Mouse (Mus musculus) bone marrow macrophage, adult 2 months (primary cell): ENCODE measurements at regions not wholly inside any gene's neighbourhood (a gene's known extent, or its start where the extent isn't known, plus 50 kb on each side); places are given as distances from the start of the nearest gene placed in this dataset.

Experiments
- CTCF ChIP-seq: IDR thresholded peaks from 2 replicates; pipeline ENCODE4 v1.5.1; 2012; ENCODE audit warnings: low read depth, mild to moderate bottlenecking, low read length, moderate library complexity
- POLR2A ChIP-seq: IDR thresholded peaks from 2 replicates; pipeline ENCODE4 v1.6.1; 2012; ENCODE audit warnings: mild to moderate bottlenecking, low read depth, low read length, borderline replicate concordance

- no peak for TF ChIP-seq POLR2A
- no peak for TF ChIP-seq CTCF
These were observed 192.5 kb downstream of the Rplp1 start for GRCm38 (mm10) chr9:61721851-61722250.
